Mouse (Mus musculus): ENCODE results near the gene Zfp398.

GRCm38 (mm10) chr6:47787941-47788736 lies 47.3 kb upstream of the Zfp398 start:
- TF ChIP-seq CTCF (IDR thresholded peaks at IDR 0.05; ENCODE audit: extremely low read depth, insufficient read length, insufficient replicate concordance, low read depth, low read length): peak; percentile 10; the same call in 1 of the 2 replicates
- TF ChIP-seq POLR2A (IDR thresholded peaks at IDR 0.05; ENCODE audit: low read depth, low read length): peak; percentile 91

Data from small intestine, adult 2 months (tissue).